Mouse (Mus musculus) stomach, embryonic 16.5 days (tissue): Measurements from ENCODE around the gene Vav3. TPM values are rescaled to one million over a fixed set of nuclear protein-coding genes. Genes with fewer than 3 reads are reported as not detected.

Source experiments
- ATAC-seq: fragments of 200-750 bp; cut with Nextera tagmentation; 2 replicates; pipeline ENCODE4 v1.8.0; 2017; ENCODE audit warnings: moderate number of reproducible peaks, moderate TSS enrichment; ENCODE audit not compliant: insufficient read depth, low FRiP score
- H3K27ac ChIP-seq: fragments of 300-500 bp; sonication (generic); 2 replicates; pipeline ENCODE4 v1.5.1; 2014; ENCODE audit warnings: low read length
- H3K27me3 ChIP-seq: fragments of 300-500 bp; sonication (generic); 2 replicates; pipeline ENCODE4 v1.6.1; 2014; ENCODE audit warnings: low read length, control low read depth, mixed read lengths; ENCODE audit not compliant: control insufficient read depth, insufficient read depth
- H3K36me3 ChIP-seq: fragments of 300-500 bp; sonication (generic); 2 replicates; pipeline ENCODE4 v1.6.1; 2014; ENCODE audit warnings: low read length; ENCODE audit not compliant: control insufficient read depth, insufficient read depth
- H3K4me1 ChIP-seq: fragments of 300-500 bp; sonication (generic); 2 replicates; pipeline ENCODE4 v1.6.1; 2014; ENCODE audit warnings: low read length, control low read depth, mixed read lengths; ENCODE audit not compliant: control insufficient read depth, insufficient read depth
- H3K4me2 ChIP-seq: fragments of 300-500 bp; sonication (generic); 2 replicates; pipeline ENCODE4 v1.6.1; 2014; ENCODE audit warnings: low read depth, low read length, mixed read lengths
- H3K4me3 ChIP-seq: fragments of 300-500 bp; sonication (generic); replicated peaks from 2 replicates; pipeline ENCODE4 v1.5.1; 2014; ENCODE audit warnings: mild to moderate bottlenecking, low read length
- H3K9ac ChIP-seq: fragments of 300-500 bp; sonication (generic); 2 replicates; pipeline ENCODE4 v1.6.1; 2014; ENCODE audit warnings: low read length
- H3K9me3 ChIP-seq: fragments of 300-500 bp; sonication (generic); replicated peaks from 2 replicates; pipeline ENCODE4 v1.6.1; 2016; ENCODE audit warnings: low read length, control low read depth; ENCODE audit not compliant: control insufficient read depth
- WGBS: fragments of 180-500 bp; shearing (Covaris S2); extraction: QIAGEN DNeasy Blood & Tissue Kit; methylation state at CpG from one replicate; pipeline ENCODE4 v1.1.7; 2014; 5-methylcytosine and 5-hydroxymethylcytosine counted together
- polyA plus RNA-seq: library from polyadenylated mRNA; unstranded; fragments of >200 nt; fragmentation: Nextera tagmentation; extraction: Ambion mirVana; gene quantifications from 2 replicates; pipeline ENCODE4 v1.2.1, GENCODE M21; 2015

Gene Vav3
- polyA plus RNA-seq, 1 experiment from 2014 or later: 20.5 TPM

GRCm38 (mm10) chr3:109311875-109312274 lies 28.6 kb upstream of the Vav3 start:
- H3K9ac ChIP-seq: no peak overlapping the region
- H3K4me2 ChIP-seq: no peak overlapping the region
- no peaks in the 10 kb centered on the region for H3K9me3 ChIP-seq
- H3K4me1 ChIP-seq: 0 out of 2 replicates have a peak, but pooled peaks cover 5% of the 10 kb centered on the region
- H3K36me3 ChIP-seq: no peaks in the 10 kb centered on the region
- WGBS: 63% methylated on average over 3 of the region's 3 CpGs
- H3K4me3 ChIP-seq: no peak overlapping the region
- no peaks in the 10 kb centered on the region for H3K27me3 ChIP-seq
- H3K27ac ChIP-seq: no peak overlapping the region
- ATAC-seq: no peak

DNA sequence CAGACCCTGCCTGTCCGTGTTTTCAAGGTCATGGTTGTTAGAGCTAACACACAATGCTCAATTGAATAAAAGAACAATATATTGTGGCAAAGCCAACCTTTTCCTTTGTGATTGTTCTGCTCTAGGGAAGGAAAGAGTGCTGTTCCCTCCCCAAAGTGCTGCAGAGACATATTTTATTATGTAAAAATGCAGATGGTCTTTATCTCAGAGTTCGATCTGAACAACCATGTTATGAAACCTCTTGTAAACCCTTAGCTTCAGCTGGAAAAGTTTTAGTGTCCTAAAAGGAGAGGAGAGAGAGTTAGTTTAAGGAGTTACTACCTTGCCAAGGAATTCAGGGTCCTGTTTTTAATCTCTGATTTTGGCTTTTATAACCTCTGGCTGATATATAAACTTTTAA lies 27.0 kb upstream of the Vav3 start:
- no peak for ATAC-seq
- 0 out of 2 replicates have a peak, but pooled peaks cover 5% of the 10 kb centered on the region for H3K4me1 ChIP-seq

GRCm38 (mm10) chr3:109322225-109322624 lies 18.2 kb upstream of the Vav3 start:
- Histone ChIP-seq H3K27ac (no peak overlapping the region), H3K36me3 (no peaks in the 10 kb centered on the region), H3K4me3 (no peak overlapping the region), H3K27me3 (no peaks in the 10 kb centered on the region), H3K4me1 (no peaks in the 10 kb centered on the region), H3K9ac (no peak overlapping the region), H3K4me2 (no peak overlapping the region), H3K9me3 (no peaks in the 10 kb centered on the region)
- no peak for ATAC-seq

More for the DNA sequence above, 27.0 kb upstream of the Vav3 start:
- Histone ChIP-seq H3K27me3 (no peaks in the 10 kb centered on the region), H3K27ac (no peak overlapping the region), H3K4me3 (no peak overlapping the region), H3K4me2 (no peak overlapping the region), H3K9me3 (no peaks in the 10 kb centered on the region), H3K9ac (no peak overlapping the region), H3K36me3 (no peaks in the 10 kb centered on the region)
- 55% methylated on average over 2 of the region's 2 CpGs for WGBS

GRCm38 (mm10) chr3:109323447-109324300 lies 16.8 kb upstream of the Vav3 start:
- no peak overlapping the region for H3K4me3 ChIP-seq
- H3K27ac ChIP-seq: no peak overlapping the region
- H3K36me3 ChIP-seq: no peaks in the 10 kb centered on the region
- no peaks in the 10 kb centered on the region for H3K4me1 ChIP-seq
- H3K9ac ChIP-seq: no peak overlapping the region
- no peaks in the 10 kb centered on the region for H3K9me3 ChIP-seq
- 58% methylated on average over 7 of the region's 7 CpGs for WGBS
- no peak overlapping the region for H3K4me2 ChIP-seq
- no peaks in the 10 kb centered on the region for H3K27me3 ChIP-seq
- no peak for ATAC-seq

GRCm38 (mm10) chr3:109327128-109327527 lies 13.3 kb upstream of the Vav3 start:
- H3K27me3 ChIP-seq: no peaks in the 10 kb centered on the region
- no peak overlapping the region for H3K9ac ChIP-seq
- no peak overlapping the region for H3K4me2 ChIP-seq
- H3K4me1 ChIP-seq: no peaks in the 10 kb centered on the region
- WGBS: 67% methylated on average over 3 of the region's 3 CpGs
- no peaks in the 10 kb centered on the region for H3K9me3 ChIP-seq
- no peak overlapping the region for H3K4me3 ChIP-seq
- no peak overlapping the region for H3K27ac ChIP-seq
- no peaks in the 10 kb centered on the region for H3K36me3 ChIP-seq
- no peak for ATAC-seq

GRCm38 (mm10) chr3:109332755-109333154 lies 7.7 kb upstream of the Vav3 start:
- H3K4me1 ChIP-seq: no peaks in the 10 kb centered on the region
- no peaks in the 10 kb centered on the region for H3K9me3 ChIP-seq
- H3K9ac ChIP-seq: no peak overlapping the region
- H3K4me2 ChIP-seq: no peak overlapping the region
- no peaks in the 10 kb centered on the region for H3K27me3 ChIP-seq
- H3K36me3 ChIP-seq: no peaks in the 10 kb centered on the region
- ATAC-seq: no peak
- H3K4me3 ChIP-seq: no peak overlapping the region
- 65% methylated on average over 5 of the region's 5 CpGs for WGBS
- H3K27ac ChIP-seq: no peak overlapping the region

DNA sequence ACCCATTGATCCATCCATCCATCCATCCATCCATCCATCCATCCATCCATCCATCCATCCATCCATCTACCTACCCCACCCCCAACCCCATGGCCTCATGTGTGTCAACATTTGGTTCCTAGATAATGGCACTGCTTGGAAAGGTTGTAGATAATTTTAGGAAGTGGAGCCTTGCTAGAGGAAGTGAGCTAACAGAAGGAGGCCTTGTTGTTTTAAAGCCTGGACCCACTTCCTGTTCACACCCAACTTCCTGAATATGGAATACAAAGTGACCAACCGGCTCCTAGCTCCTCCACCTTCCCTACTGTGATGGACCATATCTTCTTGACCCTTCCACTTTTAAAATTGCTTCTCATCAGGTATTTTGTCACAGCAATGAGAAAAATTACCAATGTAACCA lies 5.0 kb upstream of the Vav3 start:
- no peaks in the 10 kb centered on the region for H3K36me3 ChIP-seq
- no peak for ATAC-seq
- H3K27ac ChIP-seq: no peak overlapping the region
- H3K4me3 ChIP-seq: no peak overlapping the region
- no peak overlapping the region for H3K9ac ChIP-seq
- WGBS: 88% methylated on average over 1 of the region's 1 CpGs
- no peak overlapping the region for H3K4me2 ChIP-seq
- H3K27me3 ChIP-seq: no peaks in the 10 kb centered on the region
- no peaks in the 10 kb centered on the region for H3K9me3 ChIP-seq
- H3K4me1 ChIP-seq: no peaks in the 10 kb centered on the region

DNA sequence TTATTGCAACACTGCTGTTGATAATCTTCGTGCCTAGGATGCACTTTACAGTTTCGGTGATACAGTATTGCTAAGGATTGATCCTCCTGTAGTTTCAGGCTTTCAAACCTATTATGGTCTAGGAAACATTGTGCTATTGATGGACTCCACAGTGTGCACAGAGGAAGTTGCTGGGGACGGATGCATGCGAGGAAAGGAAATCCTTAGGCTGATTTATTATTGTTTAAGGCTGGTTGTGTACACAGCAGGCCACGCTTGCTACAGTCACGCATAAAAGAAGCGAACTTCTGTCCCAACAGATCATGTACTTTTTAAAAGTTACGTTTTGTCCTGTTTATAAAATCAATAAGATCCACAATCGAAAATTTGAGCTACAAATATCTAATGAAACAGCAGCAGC lies 1.2 kb upstream of the Vav3 start:
- peaks cover 10% of the 10 kb centered on the region for H3K4me1 ChIP-seq
- no peaks in the 10 kb centered on the region for H3K36me3 ChIP-seq
- 54% methylated on average over 9 of the region's 9 CpGs for WGBS
- no peak overlapping the region; the same call in 1 of the 2 replicates for H3K4me2 ChIP-seq
- no peak overlapping the region for H3K9ac ChIP-seq
- no peak overlapping the region for H3K27ac ChIP-seq
- H3K27me3 ChIP-seq: no peaks in the 10 kb centered on the region
- no peak overlapping the region for H3K4me3 ChIP-seq
- no peaks in the 10 kb centered on the region for H3K9me3 ChIP-seq
- ATAC-seq: no peak

DNA sequence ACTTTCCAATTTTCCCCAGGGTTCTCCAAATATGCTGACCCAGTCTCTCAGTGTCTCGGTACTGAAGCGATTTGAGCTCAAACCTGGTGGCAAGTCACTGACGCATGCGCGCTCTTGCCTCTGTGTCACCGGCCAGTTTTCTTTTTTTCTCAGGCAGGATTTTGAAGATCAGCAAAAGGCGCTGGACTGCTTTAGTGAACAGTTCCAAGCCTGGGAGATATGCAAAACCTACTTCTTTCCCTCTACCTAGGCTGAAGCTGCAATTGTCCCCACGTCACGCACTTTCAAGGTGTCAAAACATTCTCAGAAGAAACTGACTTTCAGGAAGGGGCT lies 546 bp upstream of the Vav3 start:
- Histone ChIP-seq H3K9me3 (no peaks in the 10 kb centered on the region), H3K4me1 (peaks cover 10% of the 10 kb centered on the region), H3K27ac (peak overlapping the region; percentile 72), H3K4me3 (peak overlapping the region; percentile 71), H3K36me3 (no peaks in the 10 kb centered on the region), H3K4me2 (peak overlapping the region; percentile 90), H3K27me3 (no peaks in the 10 kb centered on the region), H3K9ac (peak overlapping the region; percentile 75)
- WGBS: under 1% methylated on average over 9 of the region's 9 CpGs
- peak; percentile 26; the same call in 1 of the 2 replicates for ATAC-seq
